Mouse (Mus musculus): ENCODE measurements around the gene Gpr19. TPM values are rescaled to one million over a fixed set of nuclear protein-coding genes. Genes with fewer than 3 reads are reported as not detected.

The Gpr19 gene
- polyA plus RNA-seq, 1 experiment from 2014 or later, result 9.7 TPM

DNA sequence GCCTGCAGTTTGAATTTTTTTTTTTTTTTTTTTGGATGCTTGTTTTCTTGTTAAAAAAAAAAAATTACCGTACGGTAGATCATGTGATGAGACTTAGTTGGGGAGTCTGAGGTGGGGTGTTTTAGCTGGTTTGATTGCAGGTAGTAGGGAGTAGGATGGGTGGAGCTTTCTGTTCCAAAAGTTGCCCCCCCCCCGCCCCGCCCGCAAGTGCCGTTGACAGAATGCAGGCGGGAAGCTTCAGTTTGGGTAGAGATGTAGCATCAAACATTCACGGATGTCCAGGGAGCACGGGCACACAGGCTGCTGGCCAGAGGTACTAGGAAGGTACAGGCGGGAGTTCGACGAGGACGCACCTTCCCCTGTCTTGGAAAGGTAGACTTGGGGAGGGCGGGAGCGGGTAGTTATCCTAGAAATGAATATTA, 30.5 kb upstream of the Gpr19 start:
- Histone ChIP-seq H3K4me1 (peaks cover 36% of the 10 kb centered on the region), H3K4me3 (peak overlapping the region; percentile 69), H3K36me3 (peaks cover 5% of the 10 kb centered on the region), H3K27ac (peak overlapping the region; percentile 98), H3K9me3 (replicated peaks) (no peaks in the 10 kb centered on the region), H3K27me3 (ENCODE audit: low read depth, poor library complexity, severe bottlenecking) (0 out of 2 replicates have a peak, but pooled peaks cover 3% of the 10 kb centered on the region)
- DNase-seq (ENCODE audit: low spot score), result peak; percentile 66
- 0% methylated on average over 15 of the region's 15 CpGs for WGBS

DNA sequence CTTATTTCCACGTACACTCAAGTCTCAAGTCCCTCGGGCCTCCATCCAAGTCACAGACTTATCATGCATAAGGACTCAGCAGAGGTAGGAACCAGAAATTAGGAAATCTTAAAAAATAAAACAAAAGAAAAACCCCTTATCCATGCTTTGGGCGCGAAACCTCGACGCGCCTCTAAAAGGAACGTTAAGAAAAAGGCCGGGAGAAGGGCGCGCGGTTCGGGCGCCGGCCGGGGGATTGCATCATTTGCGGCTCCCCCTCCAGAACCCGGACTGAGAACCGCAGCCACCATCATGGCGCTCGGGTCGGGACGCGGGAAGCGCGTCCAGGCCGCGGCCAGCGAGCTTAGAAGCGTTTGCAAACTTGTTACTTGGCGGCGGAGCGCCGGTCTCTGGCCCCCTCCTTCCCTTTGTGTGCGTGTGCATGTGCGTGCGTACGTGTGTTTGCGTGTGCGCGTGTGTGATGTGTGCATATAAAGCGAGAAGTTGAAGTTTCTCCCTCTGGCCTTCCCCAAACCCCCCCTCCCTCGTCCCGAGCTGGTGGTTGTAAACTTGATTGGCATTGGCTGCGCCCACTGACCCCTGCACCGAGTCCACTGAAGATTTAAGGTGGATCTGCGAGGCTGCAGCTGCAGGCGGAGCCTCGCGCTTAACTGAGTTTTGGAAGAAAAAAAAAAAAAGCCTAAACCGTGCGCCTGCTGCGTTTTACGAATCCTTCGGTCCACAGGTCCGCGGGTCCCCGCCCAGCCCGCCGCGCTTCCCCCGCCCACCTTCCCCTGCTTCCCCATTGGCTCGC, 29.9 kb upstream of the Gpr19 start:
- peak overlapping the region; percentile 69 for H3K4me3 ChIP-seq
- WGBS, result 1% methylated on average over 63 of the region's 63 CpGs
- H3K9me3 ChIP-seq (replicated peaks), result no peaks in the 10 kb centered on the region
- peaks cover 36% of the 10 kb centered on the region for H3K4me1 ChIP-seq
- DNase-seq (ENCODE audit: low spot score), result peak; percentile 93
- H3K27ac ChIP-seq, result peak overlapping the region; percentile 98
- H3K36me3 ChIP-seq, result peaks cover 11% of the 10 kb centered on the region
- 0 out of 2 replicates have a peak, but pooled peaks cover 3% of the 10 kb centered on the region for H3K27me3 ChIP-seq (ENCODE audit: low read depth, poor library complexity, severe bottlenecking)

DNA sequence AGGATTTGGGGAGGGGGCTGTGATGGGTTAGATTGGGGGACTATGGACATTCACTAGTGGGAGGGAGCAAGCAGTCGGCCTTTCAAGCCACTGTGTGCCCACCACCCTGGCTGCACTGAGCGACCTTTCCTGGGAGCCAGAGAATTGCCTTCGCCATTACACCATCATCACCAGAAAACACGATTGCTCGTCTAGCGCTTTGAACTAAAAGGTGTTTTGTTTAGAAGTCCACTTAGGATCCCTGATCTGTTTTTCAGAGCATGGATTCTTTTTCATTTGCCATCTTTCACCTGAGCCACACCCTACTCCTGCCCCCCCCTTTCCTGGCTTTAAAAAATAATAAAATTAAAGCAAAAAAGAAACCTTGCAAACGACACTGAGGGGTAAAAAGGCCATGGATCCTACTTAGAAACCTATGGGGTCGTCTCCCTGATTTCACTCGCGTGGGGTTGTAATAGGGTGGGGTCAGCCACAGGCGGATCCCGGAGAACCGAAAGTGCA, 29.3 kb upstream of the Gpr19 start:
- no peaks in the 10 kb centered on the region for H3K9me3 ChIP-seq (replicated peaks)
- H3K4me3 ChIP-seq, result peak overlapping the region; percentile 69
- H3K36me3 ChIP-seq, result peaks cover 18% of the 10 kb centered on the region
- peaks cover 40% of the 10 kb centered on the region for H3K4me1 ChIP-seq
- H3K27me3 ChIP-seq (ENCODE audit: low read depth, poor library complexity, severe bottlenecking), result 0 out of 2 replicates have a peak, but pooled peaks cover 3% of the 10 kb centered on the region
- H3K27ac ChIP-seq, result peak overlapping the region; percentile 98
- no peak for DNase-seq (ENCODE audit: low spot score)
- 3% methylated on average over 13 of the region's 13 CpGs for WGBS

DNA sequence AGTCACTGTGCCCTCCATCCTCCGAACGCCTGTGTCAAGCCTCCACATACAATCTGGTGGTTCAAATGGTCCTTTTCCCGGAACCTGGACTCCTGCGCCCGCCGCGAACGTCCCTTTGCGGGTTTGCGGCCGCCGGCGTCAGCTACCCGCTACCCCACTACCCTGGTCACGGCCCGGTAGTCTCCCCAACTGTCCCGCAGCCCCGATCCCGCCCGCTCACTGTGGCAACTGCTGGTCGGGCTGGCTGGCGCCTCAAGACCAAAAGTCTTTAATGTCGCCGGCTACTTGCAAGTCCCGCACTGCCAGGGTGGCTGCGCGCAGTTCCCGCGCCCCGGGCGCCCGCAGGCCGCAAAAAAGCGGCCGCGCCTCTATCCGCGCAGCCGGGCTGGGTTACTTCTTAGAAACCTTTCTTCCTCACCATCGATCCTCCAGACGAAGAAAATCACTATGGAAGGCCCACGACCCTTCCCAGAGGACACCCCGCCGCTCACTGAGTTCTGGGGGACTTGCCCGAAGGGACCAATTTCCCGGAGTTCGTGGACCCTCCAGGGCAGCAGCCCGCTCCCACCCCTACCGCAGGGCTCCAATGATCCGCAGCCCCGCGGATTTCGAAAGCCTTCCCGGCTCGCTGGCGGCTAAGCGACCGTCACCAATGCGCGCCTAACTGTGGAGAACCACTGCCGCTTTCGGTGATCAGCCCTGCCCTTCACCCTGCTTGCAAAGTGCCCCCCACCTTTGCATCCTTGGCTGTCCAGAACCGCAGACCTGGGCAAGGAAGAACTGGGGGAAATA, 28.6 kb upstream of the Gpr19 start:
- under 1% methylated on average over 63 of the region's 63 CpGs for WGBS
- Histone ChIP-seq H3K27me3 (ENCODE audit: low read depth, poor library complexity, severe bottlenecking) (0 out of 2 replicates have a peak, but pooled peaks cover 3% of the 10 kb centered on the region), H3K27ac (peak overlapping the region; percentile 98), H3K4me3 (peak overlapping the region; percentile 69), H3K4me1 (peaks cover 46% of the 10 kb centered on the region), H3K9me3 (replicated peaks) (no peaks in the 10 kb centered on the region), H3K36me3 (peaks cover 24% of the 10 kb centered on the region)
- DNase-seq (ENCODE audit: low spot score), result peak; percentile 83

DNA sequence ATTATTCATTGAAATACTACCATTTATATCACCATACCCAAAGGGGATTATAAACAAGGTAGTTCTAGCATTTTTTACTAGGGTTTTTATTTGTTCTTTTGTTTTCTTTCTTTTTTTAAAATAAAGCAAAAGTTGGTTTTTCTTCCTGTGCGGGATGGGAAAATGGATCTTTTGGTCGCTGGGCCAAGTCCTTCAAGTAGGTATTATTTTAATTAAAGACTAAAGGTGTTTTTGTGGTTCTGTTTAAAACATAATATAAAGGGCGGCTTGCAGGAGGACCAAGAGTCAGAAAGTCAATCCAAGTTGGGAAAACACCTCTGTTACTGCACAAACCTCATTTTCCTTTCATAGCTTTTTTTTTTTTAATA, 27.9 kb upstream of the Gpr19 start:
- no peaks in the 10 kb centered on the region for H3K9me3 ChIP-seq (replicated peaks)
- peak overlapping the region; percentile 69 for H3K4me3 ChIP-seq
- WGBS, result 13% methylated on average over 3 of the region's 3 CpGs
- H3K27ac ChIP-seq, result peak overlapping the region; percentile 98
- H3K4me1 ChIP-seq, result peaks cover 52% of the 10 kb centered on the region
- 0 out of 2 replicates have a peak, but pooled peaks cover 3% of the 10 kb centered on the region for H3K27me3 ChIP-seq (ENCODE audit: low read depth, poor library complexity, severe bottlenecking)
- peaks cover 26% of the 10 kb centered on the region for H3K36me3 ChIP-seq
- no peak for DNase-seq (ENCODE audit: low spot score)

DNA sequence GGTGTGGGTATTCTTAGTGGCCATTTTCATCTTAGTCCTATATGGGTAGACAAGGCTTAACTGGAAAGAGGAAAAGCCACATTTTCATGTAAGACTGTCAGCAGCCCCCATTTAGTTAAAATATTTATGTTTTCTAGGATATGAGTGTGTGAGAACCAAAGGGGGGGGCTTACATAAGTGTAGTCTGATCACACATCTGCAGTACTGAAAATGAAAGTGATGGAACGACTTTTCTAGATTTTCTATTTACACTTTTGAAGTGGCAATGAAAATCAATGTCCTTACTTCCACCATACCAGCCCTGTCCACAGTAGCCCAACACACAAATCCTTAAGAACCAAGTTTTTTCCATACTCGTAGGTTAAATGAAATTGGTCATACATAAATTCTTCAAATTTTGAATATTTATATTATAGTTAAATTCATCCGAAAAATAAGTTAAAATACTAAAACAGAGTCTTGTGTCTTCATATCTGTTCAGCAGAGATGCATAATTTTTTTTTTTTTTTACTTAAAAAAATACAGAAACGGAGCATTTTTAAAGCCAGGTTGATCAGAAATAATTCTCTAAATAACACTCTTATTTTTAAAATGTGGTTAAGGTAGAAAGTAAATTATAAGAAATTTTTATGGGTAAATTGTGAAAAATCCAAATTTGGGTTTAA, 27.4 kb upstream of the Gpr19 start:
- no peak overlapping the region for H3K4me3 ChIP-seq
- H3K4me1 ChIP-seq, result peaks cover 54% of the 10 kb centered on the region
- no peak for DNase-seq (ENCODE audit: low spot score)
- H3K36me3 ChIP-seq, result peaks cover 26% of the 10 kb centered on the region
- H3K27me3 ChIP-seq (ENCODE audit: low read depth, poor library complexity, severe bottlenecking), result 0 out of 2 replicates have a peak, but pooled peaks cover 3% of the 10 kb centered on the region
- WGBS, result 80% methylated on average over 4 of the region's 4 CpGs
- no peaks in the 10 kb centered on the region for H3K9me3 ChIP-seq (replicated peaks)
- H3K27ac ChIP-seq, result no peak overlapping the region

DNA sequence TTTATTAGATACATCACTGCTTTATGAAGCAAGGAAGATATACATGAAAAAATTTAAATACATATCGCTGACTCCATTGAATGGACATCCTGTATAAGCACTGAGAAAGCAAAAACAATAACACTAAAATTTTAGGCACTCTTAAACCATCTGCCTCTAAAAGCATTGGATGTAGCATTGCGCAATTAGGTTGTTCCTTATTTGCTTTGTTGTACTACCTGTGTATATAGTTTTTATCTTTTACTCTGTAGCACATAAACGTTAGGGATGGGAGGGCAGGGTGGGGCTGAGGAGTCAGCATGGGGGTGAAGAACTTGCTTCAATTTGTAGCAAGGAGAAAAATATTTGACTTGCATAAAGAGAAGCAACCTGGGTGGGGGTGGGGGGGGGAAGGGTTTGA, 25.9 kb upstream of the Gpr19 start:
- WGBS, result 83% methylated on average over 3 of the region's 3 CpGs
- no peak for DNase-seq (ENCODE audit: low spot score)
- Histone ChIP-seq H3K4me3 (no peak overlapping the region), H3K36me3 (peaks cover 26% of the 10 kb centered on the region), H3K27ac (no peak overlapping the region), H3K9me3 (replicated peaks) (no peaks in the 10 kb centered on the region), H3K27me3 (ENCODE audit: low read depth, poor library complexity, severe bottlenecking) (0 out of 2 replicates have a peak, but pooled peaks cover 3% of the 10 kb centered on the region), H3K4me1 (peaks cover 47% of the 10 kb centered on the region)

DNA sequence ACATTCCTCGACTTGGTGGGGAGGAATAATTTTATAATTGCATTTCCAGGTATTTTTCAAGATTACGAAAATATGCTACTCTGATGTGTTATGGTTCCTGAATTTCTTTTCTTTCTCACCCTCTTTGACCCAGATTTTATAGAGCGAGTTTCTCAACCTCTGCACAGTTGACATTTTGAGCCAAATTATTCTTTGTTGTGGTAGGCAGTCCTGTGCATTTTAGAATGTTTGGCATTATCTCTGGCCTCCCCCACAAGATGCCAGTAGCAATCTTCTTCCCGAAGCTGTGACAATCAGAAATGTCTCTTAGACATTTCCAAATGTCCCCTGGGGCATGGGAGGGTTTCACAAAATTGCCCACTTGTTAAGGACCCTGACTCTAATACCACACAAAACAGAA, 25.3 kb upstream of the Gpr19 start:
- 83% methylated on average over 4 of the region's 4 CpGs for WGBS
- no peak overlapping the region for H3K4me3 ChIP-seq
- no peak overlapping the region for H3K27ac ChIP-seq
- peaks cover 26% of the 10 kb centered on the region for H3K36me3 ChIP-seq
- H3K9me3 ChIP-seq (replicated peaks), result no peaks in the 10 kb centered on the region
- no peak for DNase-seq (ENCODE audit: low spot score)
- H3K27me3 ChIP-seq (ENCODE audit: low read depth, poor library complexity, severe bottlenecking), result peaks cover 7% of the 10 kb centered on the region
- H3K4me1 ChIP-seq, result peaks cover 51% of the 10 kb centered on the region

DNA sequence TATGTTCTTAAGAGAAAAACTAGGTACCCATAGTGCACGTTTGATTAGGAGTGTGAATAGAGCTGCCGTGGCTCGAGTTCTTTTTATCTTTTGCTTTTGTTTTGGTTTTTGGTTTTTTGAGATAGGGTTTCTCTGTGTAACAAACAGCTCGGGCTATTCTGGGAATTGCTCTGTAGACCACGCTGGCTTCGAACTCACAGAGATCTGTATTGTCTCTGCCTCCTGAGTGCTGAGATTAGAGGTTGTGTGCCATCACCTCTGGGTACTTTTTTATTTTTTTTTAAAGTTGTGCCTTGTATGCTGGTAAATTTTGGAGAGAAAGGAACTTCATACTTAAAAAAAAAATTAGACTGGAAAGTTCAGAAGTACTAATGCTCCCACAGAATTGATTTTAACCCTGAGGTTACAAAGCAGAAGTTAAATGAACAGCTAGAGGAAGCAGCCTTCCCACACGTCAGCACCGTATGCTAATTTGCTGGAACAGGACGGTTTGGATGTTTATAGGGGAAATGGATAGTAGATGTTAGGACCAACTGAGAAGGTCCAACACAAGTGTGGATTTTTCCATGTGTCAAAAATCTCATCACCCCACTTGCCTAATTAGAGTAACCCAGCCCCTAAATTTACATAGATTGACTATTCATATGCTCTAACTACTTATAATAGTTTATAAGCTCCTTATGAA, 24.3 kb upstream of the Gpr19 start:
- H3K36me3 ChIP-seq, result peaks cover 26% of the 10 kb centered on the region
- H3K27ac ChIP-seq, result no peak overlapping the region
- no peaks in the 10 kb centered on the region for H3K9me3 ChIP-seq (replicated peaks)
- H3K4me1 ChIP-seq, result peaks cover 48% of the 10 kb centered on the region
- DNase-seq (ENCODE audit: low spot score), result no peak
- WGBS, result 74% methylated on average over 9 of the region's 9 CpGs
- H3K27me3 ChIP-seq (ENCODE audit: low read depth, poor library complexity, severe bottlenecking), result peaks cover 17% of the 10 kb centered on the region
- H3K4me3 ChIP-seq, result peak overlapping the region; percentile 87

DNA sequence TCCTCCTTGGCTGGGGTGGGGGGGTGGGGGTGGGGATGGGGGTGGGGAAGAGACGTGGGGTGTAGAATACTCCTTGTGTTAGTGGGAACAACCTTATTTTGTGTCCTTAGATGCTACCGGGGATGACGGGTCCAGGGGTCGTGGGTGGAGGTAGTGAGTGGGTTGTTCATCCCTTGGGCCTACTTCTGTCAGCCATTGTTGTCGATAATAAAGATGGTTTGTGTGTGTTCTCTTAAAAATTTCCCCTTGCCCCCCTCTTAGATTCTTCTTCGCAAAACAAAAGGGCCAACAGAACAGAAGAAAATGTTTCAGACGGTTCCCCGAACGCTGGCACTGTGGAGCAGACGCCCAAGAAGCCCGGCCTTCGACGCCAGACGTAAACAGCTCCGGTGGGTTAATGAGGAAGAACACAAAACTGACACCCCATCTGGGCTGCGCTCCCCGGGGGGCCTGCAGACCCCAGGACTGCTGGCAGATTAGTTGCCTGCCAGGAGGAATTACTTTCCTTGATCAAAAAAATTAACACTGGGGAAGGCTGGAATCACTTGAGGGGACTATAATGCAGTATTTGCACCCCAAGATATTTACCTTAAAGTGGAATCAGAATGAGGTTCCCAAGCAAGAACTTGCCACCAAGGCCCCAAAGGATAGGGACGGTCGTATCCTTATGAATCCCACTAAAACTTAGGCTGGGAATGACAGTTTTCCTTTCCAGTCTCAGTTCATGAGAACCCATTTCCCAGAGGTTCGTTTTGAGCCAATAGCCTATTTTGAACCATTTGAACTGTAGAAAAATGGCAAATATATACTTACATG, 23.5 kb upstream of the Gpr19 start:
- peak overlapping the region; percentile 98 for H3K27ac ChIP-seq
- peak overlapping the region; percentile 87 for H3K4me3 ChIP-seq
- WGBS, result 10% methylated on average over 20 of the region's 20 CpGs
- peaks cover 19% of the 10 kb centered on the region for H3K27me3 ChIP-seq (ENCODE audit: low read depth, poor library complexity, severe bottlenecking)
- H3K36me3 ChIP-seq, result peaks cover 26% of the 10 kb centered on the region
- H3K9me3 ChIP-seq (replicated peaks), result no peaks in the 10 kb centered on the region
- peaks cover 40% of the 10 kb centered on the region for H3K4me1 ChIP-seq
- no peak for DNase-seq (ENCODE audit: low spot score)

DNA sequence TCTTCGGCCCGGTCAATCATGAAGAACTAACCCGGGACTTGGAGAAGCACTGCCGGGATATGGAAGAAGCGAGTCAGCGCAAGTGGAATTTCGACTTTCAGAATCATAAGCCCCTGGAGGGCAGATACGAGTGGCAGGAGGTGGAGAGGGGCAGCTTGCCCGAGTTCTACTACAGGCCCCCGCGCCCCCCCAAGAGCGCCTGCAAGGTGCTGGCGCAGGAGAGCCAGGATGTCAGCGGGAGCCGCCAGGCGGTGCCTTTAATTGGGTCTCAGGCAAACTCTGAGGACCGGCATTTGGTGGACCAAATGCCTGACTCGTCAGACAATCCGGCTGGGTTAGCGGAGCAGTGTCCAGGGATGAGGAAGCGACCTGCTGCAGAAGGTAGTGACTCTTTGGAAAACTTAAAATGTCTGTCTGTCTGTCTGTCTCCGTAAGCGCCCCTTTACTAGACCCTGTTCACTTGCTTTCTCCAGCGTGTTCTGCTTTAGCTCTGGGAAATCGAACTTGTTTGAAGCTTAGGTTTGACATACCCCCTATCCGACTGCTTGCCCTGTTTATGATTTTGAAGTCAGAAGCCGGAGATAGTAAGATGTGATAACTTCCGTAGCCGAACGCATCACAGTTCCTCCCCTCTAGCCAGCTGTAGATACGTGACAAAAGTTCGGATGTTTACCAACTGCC, 22.8 kb upstream of the Gpr19 start:
- peaks cover 26% of the 10 kb centered on the region for H3K36me3 ChIP-seq
- H3K9me3 ChIP-seq (replicated peaks), result no peaks in the 10 kb centered on the region
- peak overlapping the region; percentile 87 for H3K4me3 ChIP-seq
- peaks cover 40% of the 10 kb centered on the region for H3K4me1 ChIP-seq
- H3K27ac ChIP-seq, result peak overlapping the region; percentile 98
- peaks cover 19% of the 10 kb centered on the region for H3K27me3 ChIP-seq (ENCODE audit: low read depth, poor library complexity, severe bottlenecking)
- DNase-seq (ENCODE audit: low spot score), result peak; percentile 71
- under 1% methylated on average over 32 of the region's 32 CpGs for WGBS
